Mouse (Mus musculus) liver, embryonic 13.5 days (tissue): ENCODE measurements around the gene Ccdc162. TPM values are rescaled to one million over a fixed set of nuclear protein-coding genes. Genes with fewer than 3 reads are reported as not detected.

ENCODE experiments used
- ATAC-seq: fragments of 200-750 bp; cut with Nextera tagmentation; 2 replicates; pipeline ENCODE4 v1.8.0; 2017; ENCODE audit warnings: low read depth, mild to moderate bottlenecking, moderate number of reproducible peaks, moderate library complexity
- DNase-seq: peaks from one replicate; pipeline ENCODE4 v3.0.0; 2022
- H3K27ac ChIP-seq: fragments of 300-500 bp; sonication (generic); 2 replicates; pipeline ENCODE4 v1.5.1; 2015; ENCODE audit warnings: moderate library complexity, mild to moderate bottlenecking, inconsistent platforms
- H3K27me3 ChIP-seq: fragments of 300-500 bp; sonication (generic); 2 replicates; pipeline ENCODE4 v1.6.1; 2015; ENCODE audit warnings: mild to moderate bottlenecking, inconsistent platforms
- H3K36me3 ChIP-seq: fragments of 300-500 bp; sonication (generic); 2 replicates; pipeline ENCODE4 v1.6.1; 2015; ENCODE audit warnings: mild to moderate bottlenecking, inconsistent platforms
- H3K4me1 ChIP-seq: fragments of 300-500 bp; sonication (generic); replicated peaks from 2 replicates; pipeline ENCODE4 v1.6.1; 2015; ENCODE audit warnings: inconsistent platforms
- H3K4me2 ChIP-seq: fragments of 300-500 bp; sonication (generic); 2 replicates; pipeline ENCODE4 v1.6.1; 2015; ENCODE audit warnings: inconsistent platforms, mild to moderate bottlenecking, moderate library complexity
- H3K4me3 ChIP-seq: fragments of 300-500 bp; sonication (generic); replicated peaks from 2 replicates; pipeline ENCODE4 v1.5.1; 2015; ENCODE audit warnings: mild to moderate bottlenecking, inconsistent platforms
- H3K9ac ChIP-seq: fragments of 300-500 bp; sonication (generic); 2 replicates; pipeline ENCODE4 v1.6.1; 2015; ENCODE audit warnings: mild to moderate bottlenecking, inconsistent platforms
- H3K9me3 ChIP-seq: fragments of 300-500 bp; sonication (generic); replicated peaks from 2 replicates; pipeline ENCODE4 v1.6.1; 2016; ENCODE audit warnings: inconsistent platforms
- WGBS: fragments of 180-500 bp; shearing (Covaris S2); methylation state at CpG from one replicate; pipeline ENCODE4 v1.1.7; 2015; ENCODE audit not compliant: insufficient replicate concordance; 5-methylcytosine and 5-hydroxymethylcytosine counted together
- polyA plus RNA-seq: library from polyadenylated mRNA; unstranded; fragments of >200 nt; fragmentation: Nextera tagmentation; extraction: Ambion mirVana; gene quantifications from 2 replicates; pipeline ENCODE4 v1.2.1, GENCODE M21; 2015

Ccdc162 gene
- polyA plus RNA-seq, 1 experiment from 2014 or later: 0.09 TPM

DNA sequence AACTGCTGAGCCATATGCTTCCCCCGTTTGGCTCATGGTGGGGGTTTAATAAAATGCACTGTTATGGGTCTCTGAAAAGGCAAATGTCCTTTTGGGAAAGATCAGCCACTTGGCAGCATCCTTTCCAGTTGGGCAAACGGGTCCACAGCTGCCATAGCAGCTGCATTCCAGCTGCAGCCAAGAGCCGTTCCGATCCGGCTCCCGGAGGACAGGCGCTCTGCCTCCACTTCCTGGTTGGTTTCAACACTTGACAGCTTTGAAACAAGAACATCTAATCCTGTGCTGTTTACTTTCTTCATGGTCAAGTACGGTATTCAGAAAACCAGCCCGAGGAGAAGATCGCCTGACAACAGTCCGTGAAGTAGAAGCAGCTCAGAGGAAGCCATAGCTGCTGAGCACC, 19.4 kb downstream of the Ccdc162 start:
- no peaks in the 10 kb centered on the region for H3K36me3 ChIP-seq
- H3K4me3 ChIP-seq: no peak overlapping the region
- H3K9ac ChIP-seq: no peak overlapping the region
- no peak overlapping the region for H3K27ac ChIP-seq
- no peaks in the 10 kb centered on the region for H3K4me1 ChIP-seq
- no peaks in the 10 kb centered on the region; the same call in 1 of the 2 replicates for H3K27me3 ChIP-seq
- no peak overlapping the region for H3K4me2 ChIP-seq
- H3K9me3 ChIP-seq: no peaks in the 10 kb centered on the region
- ATAC-seq (no peak), DNase-seq (no peak)
- 72% methylated on average over 11 of the region's 11 CpGs for WGBS

GRCm38 (mm10) chr10:41690978-41691377, 25.5 kb downstream of the Ccdc162 start:
- WGBS: 69% methylated on average over 4 of the region's 4 CpGs
- Histone ChIP-seq H3K4me3 (no peak overlapping the region), H3K27ac (no peak overlapping the region), H3K4me2 (no peak overlapping the region), H3K9ac (no peak overlapping the region), H3K4me1 (0 out of 2 replicates have a peak, but pooled peaks cover 3% of the 10 kb centered on the region), H3K9me3 (no peaks in the 10 kb centered on the region), H3K36me3 (no peaks in the 10 kb centered on the region), H3K27me3 (peaks cover 4% of the 10 kb centered on the region; the same call in 1 of the 2 replicates)
- no peak for DNase-seq
- ATAC-seq: no peak

- Histone ChIP-seq H3K27ac (no peak overlapping the region), H3K4me2 (peak overlapping the region; percentile 63), H3K36me3 (no peaks in the 10 kb centered on the region), H3K9me3 (no peaks in the 10 kb centered on the region), H3K4me3 (peak overlapping the region; percentile 43), H3K4me1 (0 out of 2 replicates have a peak, but pooled peaks cover 3% of the 10 kb centered on the region), H3K9ac (no peak overlapping the region; the same call in 1 of the 2 replicates), H3K27me3 (peaks cover 7% of the 10 kb centered on the region)
- peak; percentile 38 for DNase-seq
- 19% methylated on average over 24 of the region's 24 CpGs for WGBS
- no peak for ATAC-seq
These were observed 26.2 kb downstream of the Ccdc162 start for GRCm38 (mm10) chr10:41689941-41690887.

DNA sequence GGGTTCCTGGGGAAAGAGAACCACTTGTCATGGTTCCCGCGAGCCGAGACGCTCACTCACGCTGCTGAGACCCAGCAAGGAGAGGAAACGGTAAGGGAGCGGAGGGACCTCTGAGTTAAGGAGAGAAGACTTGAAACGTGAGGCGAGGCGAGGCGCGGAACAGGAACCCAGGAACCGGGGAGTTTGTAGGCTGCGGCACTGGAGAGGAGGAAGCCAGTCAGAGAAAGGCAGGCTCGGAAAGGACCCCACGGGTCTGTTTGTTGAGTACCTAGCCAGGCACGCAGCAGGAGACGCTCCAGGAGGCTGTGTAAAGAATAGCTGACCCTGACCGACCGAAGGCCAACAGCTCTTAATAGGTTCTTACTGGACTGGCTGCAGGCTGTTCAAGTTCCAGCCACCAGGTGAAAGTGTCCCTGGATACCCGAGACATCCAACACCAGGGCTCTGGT, 31.9 kb downstream of the Ccdc162 start:
- no peak for DNase-seq
- no peak for ATAC-seq
- H3K27ac ChIP-seq: no peak overlapping the region

GRCm38 (mm10) chr10:41682546-41683393, 33.7 kb downstream of the Ccdc162 start:
- WGBS: 38% methylated on average over 16 of the region's 16 CpGs
- DNase-seq (peak; percentile 52), ATAC-seq (no peak)
- Histone ChIP-seq H3K4me1 (no peaks in the 10 kb centered on the region; the same call in 1 of the 2 replicates), H3K9ac (no peak overlapping the region), H3K36me3 (no peaks in the 10 kb centered on the region), H3K4me2 (no peak overlapping the region), H3K27ac (no peak overlapping the region), H3K27me3 (peaks cover 15% of the 10 kb centered on the region; the same call in 1 of the 2 replicates), H3K4me3 (no peak overlapping the region), H3K9me3 (no peaks in the 10 kb centered on the region)

More for the DNA sequence above, 31.9 kb downstream of the Ccdc162 start:
- no peak overlapping the region for H3K4me3 ChIP-seq
- no peaks in the 10 kb centered on the region for H3K9me3 ChIP-seq
- peak overlapping the region; percentile 40 for H3K4me2 ChIP-seq
- H3K9ac ChIP-seq: no peak overlapping the region
- H3K36me3 ChIP-seq: no peaks in the 10 kb centered on the region
- H3K27me3 ChIP-seq: peaks cover 15% of the 10 kb centered on the region; the same call in 1 of the 2 replicates
- WGBS: 4% methylated on average over 21 of the region's 21 CpGs
- no peaks in the 10 kb centered on the region for H3K4me1 ChIP-seq

- Histone ChIP-seq H3K4me2 (no peak overlapping the region), H3K4me3 (no peak overlapping the region), H3K4me1 (no peaks in the 10 kb centered on the region; the same call in 1 of the 2 replicates), H3K27me3 (peaks cover 2% of the 10 kb centered on the region; the same call in 1 of the 2 replicates), H3K9ac (no peak overlapping the region), H3K9me3 (no peaks in the 10 kb centered on the region), H3K36me3 (no peaks in the 10 kb centered on the region), H3K27ac (no peak overlapping the region)
- ATAC-seq: no peak
- peak; percentile 11 for DNase-seq
- 31% methylated on average over 18 of the region's 18 CpGs for WGBS
These were observed 37.6 kb downstream of the Ccdc162 start for GRCm38 (mm10) chr10:41678746-41679360.

- no peak overlapping the region for H3K4me2 ChIP-seq
- no peak for DNase-seq
- ATAC-seq: no peak
- H3K9ac ChIP-seq: no peak overlapping the region
- no peaks in the 10 kb centered on the region for H3K27me3 ChIP-seq
- no peaks in the 10 kb centered on the region for H3K9me3 ChIP-seq
- H3K4me1 ChIP-seq: no peaks in the 10 kb centered on the region; the same call in 1 of the 2 replicates
- H3K27ac ChIP-seq: no peak overlapping the region
- 44% methylated on average over 8 of the region's 8 CpGs for WGBS
- no peak overlapping the region for H3K4me3 ChIP-seq
- H3K36me3 ChIP-seq: no peaks in the 10 kb centered on the region
These were observed 39.0 kb downstream of the Ccdc162 start for GRCm38 (mm10) chr10:41677396-41677795.

GRCm38 (mm10) chr10:41676661-41677061, 39.8 kb downstream of the Ccdc162 start:
- Histone ChIP-seq H3K36me3 (no peaks in the 10 kb centered on the region), H3K27ac (no peak overlapping the region), H3K4me2 (no peak overlapping the region), H3K9ac (no peak overlapping the region), H3K4me3 (no peak overlapping the region), H3K9me3 (no peaks in the 10 kb centered on the region), H3K27me3 (no peaks in the 10 kb centered on the region), H3K4me1 (no peaks in the 10 kb centered on the region; the same call in 1 of the 2 replicates)
- WGBS: 65% methylated on average over 6 of the region's 6 CpGs
- ATAC-seq (no peak), DNase-seq (no peak)

DNA sequence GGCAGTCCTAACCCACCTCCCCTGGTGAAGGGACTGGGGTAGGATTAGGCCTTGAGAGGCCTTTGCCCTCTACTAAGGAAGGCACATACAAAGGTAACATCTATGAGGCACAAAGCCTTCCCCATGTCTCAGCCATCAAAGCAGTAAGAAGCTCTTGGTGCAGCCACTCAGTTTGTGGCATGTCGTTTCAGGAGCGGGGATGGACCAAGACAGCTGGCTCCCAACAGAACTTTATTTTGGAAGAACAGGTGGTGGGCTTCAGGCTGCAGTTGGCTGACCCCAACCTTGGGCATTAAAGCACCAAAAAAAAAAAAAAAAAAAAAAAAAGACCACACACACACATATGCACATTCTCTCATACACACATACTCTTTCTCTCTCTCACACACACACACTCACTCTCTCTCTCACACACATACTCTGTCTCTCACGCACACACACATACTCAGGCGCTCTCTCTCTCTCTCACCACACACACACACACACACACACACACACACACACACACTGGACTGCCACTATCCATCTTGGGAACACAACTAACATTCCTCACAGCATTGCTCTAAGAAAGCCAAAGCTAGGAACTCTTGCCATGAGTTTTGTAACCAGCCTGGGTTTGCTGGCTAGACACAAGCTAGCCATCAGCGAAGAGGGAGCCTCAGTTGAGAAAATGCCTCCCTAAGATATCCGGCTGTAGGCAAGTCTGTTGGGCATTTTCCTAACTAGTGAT, 40.4 kb downstream of the Ccdc162 start:
- H3K4me2 ChIP-seq: no peak overlapping the region
- no peaks in the 10 kb centered on the region for H3K27me3 ChIP-seq
- no peaks in the 10 kb centered on the region; the same call in 1 of the 2 replicates for H3K4me1 ChIP-seq
- H3K36me3 ChIP-seq: no peaks in the 10 kb centered on the region
- H3K27ac ChIP-seq: no peak overlapping the region
- no peak overlapping the region for H3K9ac ChIP-seq
- WGBS: 60% methylated on average over 6 of the region's 6 CpGs
- no peak overlapping the region for H3K4me3 ChIP-seq
- no peak for ATAC-seq
- no peaks in the 10 kb centered on the region for H3K9me3 ChIP-seq
- no peak for DNase-seq

- Histone ChIP-seq H3K27me3 (no peaks in the 10 kb centered on the region), H3K36me3 (no peaks in the 10 kb centered on the region), H3K9ac (no peak overlapping the region), H3K27ac (no peak overlapping the region), H3K4me2 (no peak overlapping the region), H3K9me3 (no peaks in the 10 kb centered on the region), H3K4me3 (no peak overlapping the region), H3K4me1 (no peaks in the 10 kb centered on the region; the same call in 1 of the 2 replicates)
- WGBS: 54% methylated on average over 6 of the region's 6 CpGs
- ATAC-seq: no peak
- DNase-seq: no peak
These were observed 41.2 kb downstream of the Ccdc162 start for GRCm38 (mm10) chr10:41675243-41675642.
